Mouse (Mus musculus) thymus, adult 18-20 months (tissue): ENCODE results near the gene Cyth1.

Experiments
- DNase-seq, 2 experiments: peaks; one replicate each; pipeline ENCODE4 v3.0.0; 2022; ENCODE audit warnings: mixed read lengths in 2 of 2

Gene Cyth1

DNA sequence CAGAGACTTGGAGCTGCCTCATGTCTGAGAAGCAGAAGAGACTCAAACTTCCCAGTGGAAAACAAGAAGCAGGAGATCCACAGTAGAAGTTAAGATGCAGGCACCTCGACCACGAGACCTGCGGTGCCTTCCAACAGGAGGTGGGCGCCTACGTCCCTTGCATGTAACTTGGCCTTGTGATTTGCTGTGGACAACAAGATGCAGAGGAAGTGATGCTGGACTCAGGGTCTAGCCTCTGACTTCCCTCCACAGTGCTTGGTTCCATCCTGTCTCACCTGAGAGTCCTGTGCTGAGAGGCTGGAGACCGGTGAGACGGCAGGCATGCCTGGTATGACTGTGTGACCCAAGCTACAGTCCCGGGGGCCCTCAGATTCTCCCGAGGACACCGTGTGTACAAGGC lies 101.9 kb downstream of the Cyth1 start:
- DNase-seq = peak in 1 of 2 experiments; percentile 24

DNA sequence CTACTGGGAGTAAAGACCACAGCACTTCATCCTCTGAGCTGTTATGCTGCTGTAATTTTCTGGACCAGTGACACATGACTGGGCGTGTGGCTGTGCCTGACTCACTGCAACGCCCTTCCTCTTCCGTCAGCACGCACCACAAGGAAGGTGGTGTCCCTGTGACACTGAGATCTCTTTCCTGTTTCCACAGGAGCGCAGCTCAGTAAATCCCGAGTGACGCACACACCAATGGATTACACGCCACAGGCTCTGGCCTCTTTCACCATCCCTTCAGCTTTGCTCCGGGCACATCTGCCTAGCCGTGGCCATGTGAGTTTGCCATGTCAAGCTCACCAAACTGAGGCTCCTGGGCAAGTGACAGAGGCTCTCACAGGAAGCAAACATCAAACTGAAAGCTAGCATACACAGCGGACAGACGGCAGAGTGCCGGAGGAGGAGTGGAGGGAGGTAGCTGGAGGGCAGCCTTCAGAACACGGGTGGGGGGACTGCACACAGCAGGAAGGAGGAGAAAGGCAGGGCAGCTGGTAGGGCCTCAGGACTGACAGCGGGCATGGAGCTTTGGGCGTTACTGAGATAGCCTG lies 102.5 kb downstream of the Cyth1 start:
- DNase-seq = peak; percentile 55 to 73

DNA sequence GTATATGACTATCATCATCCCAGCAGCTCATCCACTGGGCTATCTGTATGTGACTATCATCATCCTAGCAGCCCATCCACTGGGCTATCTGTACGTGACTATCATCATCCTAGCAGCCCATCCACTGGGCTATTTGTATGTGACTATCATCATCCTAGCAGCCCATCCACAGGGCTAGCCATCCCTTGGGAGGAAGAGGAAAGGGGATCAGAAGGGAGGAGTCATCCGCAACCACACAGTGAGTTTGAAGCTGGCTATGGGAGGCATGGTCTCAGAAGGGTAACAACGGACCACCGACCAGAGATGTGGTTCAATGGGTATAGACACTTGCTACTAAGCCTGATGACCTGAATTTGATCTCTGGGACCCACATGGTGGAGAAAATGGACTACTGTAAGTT lies 103.3 kb downstream of the Cyth1 start:
- no peak for DNase-seq

DNA sequence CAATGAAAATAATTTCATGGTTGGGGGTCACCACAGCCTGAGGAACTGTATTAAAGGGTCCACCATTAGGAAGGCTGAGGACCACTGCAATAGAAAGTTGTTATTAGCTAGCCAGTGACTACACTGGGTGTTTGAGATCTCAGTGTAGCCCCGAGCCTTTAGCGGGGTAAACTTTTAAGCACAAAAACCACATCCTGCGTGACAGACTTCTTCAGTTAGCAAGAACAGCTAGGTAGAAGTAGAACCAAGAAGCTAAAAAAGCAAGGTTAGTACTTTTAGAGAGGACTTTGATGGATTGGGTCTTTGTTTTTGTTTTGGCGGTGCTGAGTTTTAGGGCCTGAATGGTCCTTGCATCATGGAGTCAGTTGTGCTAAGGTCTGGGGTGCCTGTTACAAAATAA lies 104.7 kb downstream of the Cyth1 start:
- DNase-seq = no peak

DNA sequence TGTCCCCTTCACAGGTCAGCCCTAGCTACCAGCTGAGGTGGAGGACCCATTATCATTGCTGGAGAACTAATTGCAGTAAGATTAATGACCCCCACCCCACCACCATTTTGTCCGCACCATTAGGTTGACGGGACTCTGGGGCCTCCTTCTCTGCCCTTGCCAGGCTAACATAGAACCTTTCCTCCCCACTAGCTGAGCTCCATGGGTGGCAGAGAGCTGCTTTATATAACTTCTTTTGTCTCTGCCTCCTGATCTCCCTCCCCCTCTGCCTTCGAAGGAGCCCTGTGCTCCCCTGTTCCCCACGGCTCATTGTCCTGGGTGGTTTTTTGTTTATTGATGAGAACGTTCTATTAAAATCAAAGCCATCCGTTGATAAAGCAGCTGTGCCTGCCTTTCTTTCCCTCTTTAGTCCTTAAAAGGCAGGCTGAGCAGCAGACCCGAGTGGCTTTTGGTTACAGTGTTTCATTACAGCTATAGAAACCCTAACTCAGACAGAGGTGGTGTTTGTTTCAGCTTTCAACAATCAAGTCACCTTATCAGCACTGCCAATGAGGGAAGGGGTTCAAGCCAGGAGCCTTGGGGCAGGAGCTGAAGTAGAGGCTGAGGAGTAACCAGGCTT lies 105.7 kb downstream of the Cyth1 start:
- no peak for DNase-seq

DNA sequence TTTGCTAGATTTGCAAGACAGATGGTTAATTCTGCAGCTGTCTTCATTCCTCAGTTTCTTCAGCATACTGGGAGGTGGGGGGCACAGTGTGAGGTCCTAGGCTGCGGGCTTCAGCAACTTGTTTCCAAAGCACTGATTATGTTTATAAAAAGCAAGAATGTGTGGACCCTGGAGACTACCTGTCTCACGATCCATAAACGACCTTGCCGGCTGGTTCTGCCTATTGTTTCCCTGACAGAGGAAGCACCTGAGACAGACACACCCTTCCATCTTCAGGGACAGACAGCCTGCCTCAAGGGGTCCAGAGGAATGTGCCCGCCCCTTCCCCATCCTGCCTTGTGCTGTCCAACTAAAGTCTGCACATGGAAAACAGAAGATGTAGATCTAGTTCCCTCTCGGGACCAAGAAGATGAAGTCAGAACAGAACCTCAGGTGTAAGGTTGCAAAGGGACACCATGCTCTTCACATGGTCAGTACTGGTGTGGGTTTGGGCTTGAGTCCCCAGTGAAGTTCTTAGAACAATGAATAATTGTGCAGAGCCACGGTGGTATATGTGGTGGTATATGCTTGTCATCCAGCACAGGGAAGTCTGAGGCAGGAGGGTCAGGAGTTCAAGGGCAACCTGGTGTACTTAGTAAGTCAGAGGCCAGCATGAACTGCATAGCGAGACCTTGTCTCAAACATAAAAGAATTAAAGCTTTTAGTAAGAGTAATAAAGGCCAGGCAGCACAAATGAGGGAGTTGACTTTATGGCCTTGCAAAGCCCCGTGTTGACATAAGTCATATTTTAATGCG lies 107.4 kb downstream of the Cyth1 start:
- DNase-seq = no peak

DNA sequence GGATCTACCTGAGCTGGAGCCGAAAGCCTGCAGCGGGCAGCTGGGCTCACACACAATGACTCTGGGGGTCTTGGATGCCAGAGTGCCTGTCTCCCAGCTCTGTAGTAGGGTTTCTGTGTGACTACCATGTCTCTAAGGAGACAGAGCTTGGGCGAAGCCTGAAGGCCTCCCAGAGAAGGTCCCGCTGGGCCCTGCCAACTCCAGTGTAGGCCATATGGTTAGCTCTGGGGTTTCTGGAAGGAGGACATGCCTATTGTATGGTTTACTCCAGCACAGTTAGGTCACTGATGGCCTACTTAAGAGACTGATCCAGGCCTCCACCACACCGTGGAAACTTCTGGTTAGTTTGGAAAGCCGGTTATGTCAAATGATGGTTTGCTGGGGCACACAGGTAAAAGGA lies 110.0 kb downstream of the Cyth1 start:
- DNase-seq = no peak

DNA sequence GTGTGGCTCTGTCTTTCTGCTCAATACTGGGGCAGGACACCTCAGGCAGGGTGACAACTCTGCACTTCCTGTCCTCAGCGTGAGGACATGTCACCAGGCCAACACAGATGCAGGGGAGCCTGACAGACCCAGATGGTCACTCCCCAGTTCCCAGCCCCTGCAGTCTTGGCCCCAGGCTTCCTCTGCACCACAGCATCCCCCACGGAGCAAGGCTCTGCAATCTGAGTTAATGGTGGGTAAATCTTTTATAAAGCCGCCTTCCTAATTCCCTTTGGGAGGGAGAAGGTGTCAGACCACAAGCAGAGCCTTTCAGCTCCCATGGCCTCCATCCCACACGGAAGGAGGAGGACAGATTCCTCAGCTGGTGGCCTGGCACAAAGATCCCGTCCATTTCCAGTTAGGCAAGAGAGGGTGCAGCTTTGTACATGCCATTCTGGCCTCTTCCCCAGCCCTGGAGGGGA lies 112.2 kb downstream of the Cyth1 start:
- DNase-seq = no peak

DNA sequence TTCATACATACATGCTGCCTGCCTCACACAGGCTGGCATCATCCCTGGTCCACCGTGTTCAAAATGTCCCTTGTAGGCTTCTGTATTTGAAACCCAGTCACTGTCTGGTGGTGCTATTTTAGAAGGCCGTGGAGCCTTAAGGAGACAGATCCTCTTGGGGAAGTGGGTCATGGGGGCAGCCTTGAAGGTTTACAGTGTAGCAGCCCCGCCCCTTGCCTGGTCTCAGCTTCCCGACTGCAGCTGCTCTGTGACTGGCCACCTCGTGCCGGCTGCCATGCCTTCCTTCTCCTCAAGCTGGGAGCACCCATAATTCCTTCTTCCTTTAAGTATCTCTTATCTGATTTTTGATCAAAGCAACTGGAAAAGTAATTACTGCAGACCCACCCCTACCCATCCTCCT lies 113.1 kb downstream of the Cyth1 start:
- peak in 1 of 2 experiments; percentile 20 for DNase-seq

DNA sequence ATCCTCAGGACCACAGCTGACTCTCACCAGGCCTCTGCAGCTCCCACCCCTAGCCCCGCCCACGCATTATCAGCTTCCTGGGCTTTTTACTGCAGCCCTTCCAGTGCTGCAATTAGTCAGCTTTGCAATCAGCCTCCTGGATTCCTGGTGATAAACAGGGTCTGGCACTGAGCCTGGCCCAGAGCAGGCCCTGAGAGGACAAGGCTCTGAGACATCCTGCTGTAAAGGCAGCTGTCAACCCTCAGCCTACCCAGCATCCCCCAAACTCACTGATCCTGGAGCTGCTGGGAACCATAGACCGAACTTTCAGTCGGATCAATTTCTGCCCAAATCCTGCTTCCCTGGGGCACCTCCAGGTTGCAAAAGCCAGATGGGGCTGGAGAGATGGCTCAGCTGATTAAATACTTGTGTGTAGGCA lies 114.6 kb downstream of the Cyth1 start:
- no peak for DNase-seq

DNA sequence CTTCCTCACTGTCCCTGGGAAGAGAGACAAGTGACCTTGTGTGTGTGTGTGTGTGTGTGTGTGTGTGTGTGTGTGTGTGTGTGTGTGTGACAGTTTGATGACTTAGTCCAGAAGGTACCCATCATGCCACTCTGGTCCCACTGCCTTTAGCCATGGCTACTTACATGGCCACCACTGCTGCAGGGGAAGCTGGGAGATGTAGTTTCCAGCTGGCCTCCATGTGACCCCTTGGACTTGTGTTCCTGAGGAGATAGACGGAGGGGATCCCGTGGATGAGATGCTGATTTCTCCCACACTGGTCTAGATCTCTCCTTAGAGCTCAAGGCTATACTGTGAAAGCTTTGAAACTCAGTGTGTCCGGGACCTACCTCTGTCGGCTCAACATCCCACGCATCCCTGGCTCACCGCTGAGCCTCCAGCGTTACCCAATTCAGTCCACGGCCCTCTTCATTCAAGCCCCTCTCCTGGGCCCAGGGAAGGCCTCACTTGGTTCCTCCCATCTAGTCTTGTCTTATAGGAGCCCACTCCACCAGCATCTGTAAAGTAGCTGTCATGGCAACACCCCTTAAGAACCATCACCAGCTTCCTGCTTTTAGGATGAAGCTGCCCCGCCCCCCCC lies 115.2 kb downstream of the Cyth1 start:
- no peak for DNase-seq

DNA sequence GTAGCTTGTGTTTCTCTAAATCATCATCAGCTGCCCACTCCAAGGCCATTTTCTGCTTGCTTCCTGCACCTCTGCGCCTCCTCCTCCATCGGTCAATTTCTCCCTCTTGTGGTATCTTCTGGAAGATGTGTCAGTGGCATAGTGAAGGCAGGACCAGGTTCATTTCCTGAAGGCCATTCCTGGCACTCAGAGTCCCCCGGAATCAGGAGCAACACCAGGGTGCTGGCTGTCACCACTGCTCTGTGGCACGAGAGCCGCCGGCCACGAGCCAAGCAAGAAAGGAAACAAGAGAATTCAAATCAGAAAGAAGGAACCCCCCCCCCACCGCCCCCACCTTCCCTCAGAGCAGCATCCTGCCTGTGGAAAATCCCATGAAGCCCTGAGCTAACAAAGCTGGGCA lies 116.3 kb downstream of the Cyth1 start:
- no peak for DNase-seq

DNA sequence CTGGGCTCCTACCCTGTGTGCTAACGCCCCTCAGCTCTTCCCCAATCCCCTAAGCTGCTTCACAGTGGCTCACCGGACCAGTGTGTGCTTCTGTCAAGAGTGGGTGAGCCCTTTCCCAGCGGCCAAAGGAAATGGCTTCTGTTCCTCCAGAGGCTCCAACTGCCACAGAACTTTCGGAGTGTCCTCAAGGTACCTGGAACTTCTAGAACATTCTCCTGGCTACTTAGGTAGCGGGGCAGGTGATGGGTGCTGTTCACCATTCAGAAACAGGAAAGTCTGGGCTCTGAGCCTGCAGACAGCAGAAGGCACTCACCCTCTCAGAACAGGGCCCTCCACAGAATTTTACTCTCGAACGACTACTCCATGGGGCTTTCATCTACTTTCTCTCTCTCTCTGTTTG lies 117.9 kb downstream of the Cyth1 start, which contains the start of gene Dnah17:
TSS of gene Dnah17 (minus strand) at position 101 of the 400 bp plus-strand sequence.
- no peak for DNase-seq

DNA sequence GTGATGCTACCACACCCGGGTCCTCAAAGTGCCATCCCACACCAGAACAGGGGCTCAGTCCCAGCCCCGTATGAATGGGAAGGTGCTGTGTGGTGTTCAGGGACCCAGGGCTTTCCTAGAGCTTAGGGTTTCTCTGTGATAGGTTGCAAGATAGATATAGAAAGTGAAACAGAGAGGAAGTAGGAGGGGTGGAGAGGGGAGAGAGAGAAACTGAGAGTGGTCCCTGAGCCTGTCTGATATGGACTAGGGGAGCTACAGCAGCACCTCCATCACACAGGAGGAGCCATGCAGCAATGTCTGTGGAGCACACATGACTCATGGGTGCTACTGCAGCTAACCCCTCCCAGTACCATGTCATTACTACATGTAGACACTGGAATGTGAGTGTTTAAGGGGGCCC lies 118.6 kb downstream of the Cyth1 start:
- no peak for DNase-seq

DNA sequence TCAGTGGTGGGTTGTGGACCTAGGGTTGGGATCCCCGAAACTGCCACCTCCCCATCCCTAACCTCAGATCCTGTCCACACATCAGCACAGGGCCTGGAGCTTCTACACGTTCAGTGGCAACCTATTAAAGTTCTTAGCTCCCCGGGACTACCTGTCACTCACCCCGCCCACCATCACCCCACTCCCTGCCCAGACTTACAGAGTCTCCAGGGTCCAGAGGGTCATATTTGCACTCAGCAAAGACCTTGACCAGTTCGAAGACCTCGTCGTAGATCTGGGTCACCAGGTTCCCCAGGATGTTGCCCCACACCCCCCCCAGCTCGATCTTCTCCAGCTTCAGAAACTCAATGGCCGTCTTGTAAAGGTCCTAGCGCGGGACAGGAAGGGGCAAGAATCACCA lies 126.8 kb downstream of the Cyth1 start:
- DNase-seq = no peak

DNA sequence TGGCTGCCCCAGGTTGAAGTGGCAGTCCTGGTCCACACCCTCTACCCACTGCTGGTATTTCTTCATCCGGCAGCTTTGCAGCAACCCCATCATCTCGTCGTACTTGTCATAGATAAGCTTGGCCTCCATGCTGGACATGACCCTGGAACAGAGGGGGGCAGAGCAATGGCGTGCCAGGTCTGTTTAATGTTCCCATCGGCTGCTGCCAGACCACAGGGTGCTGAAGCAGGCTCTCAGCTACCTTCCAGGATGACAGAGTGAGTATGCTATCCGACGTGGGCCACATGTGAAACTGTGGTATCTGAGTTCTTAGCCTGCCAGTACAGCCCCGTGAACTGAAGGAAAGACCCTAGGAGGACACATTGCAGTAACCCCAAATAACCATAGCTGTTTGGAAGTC lies 129.6 kb downstream of the Cyth1 start:
- DNase-seq = no peak

DNA sequence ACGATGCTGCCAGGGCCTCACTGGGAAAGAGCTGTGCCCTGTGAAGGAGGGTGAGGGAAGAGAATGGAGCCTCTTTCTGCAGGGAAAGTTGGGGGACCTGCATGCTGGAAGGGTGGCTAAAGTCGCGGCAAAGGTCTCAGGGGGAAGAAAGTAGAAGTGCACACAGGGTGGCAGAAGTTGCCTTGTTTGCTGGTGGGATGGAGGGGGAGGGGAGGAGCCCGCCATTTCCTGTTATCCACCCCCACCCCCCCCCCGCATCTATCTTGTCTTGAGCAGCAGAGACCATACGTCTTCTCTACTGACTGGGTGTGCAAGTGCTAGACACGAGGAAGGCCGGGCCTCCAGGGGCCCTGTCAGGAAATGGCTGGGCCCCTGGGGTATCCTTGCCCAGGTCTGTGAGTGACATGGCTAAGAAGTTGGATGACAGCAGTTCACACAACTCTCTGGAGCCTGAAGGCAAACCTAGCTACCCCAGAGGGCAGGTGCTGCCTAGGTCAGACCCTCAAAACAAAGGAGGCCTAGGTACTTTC lies 133.7 kb downstream of the Cyth1 start:
- no peak for DNase-seq

DNA sequence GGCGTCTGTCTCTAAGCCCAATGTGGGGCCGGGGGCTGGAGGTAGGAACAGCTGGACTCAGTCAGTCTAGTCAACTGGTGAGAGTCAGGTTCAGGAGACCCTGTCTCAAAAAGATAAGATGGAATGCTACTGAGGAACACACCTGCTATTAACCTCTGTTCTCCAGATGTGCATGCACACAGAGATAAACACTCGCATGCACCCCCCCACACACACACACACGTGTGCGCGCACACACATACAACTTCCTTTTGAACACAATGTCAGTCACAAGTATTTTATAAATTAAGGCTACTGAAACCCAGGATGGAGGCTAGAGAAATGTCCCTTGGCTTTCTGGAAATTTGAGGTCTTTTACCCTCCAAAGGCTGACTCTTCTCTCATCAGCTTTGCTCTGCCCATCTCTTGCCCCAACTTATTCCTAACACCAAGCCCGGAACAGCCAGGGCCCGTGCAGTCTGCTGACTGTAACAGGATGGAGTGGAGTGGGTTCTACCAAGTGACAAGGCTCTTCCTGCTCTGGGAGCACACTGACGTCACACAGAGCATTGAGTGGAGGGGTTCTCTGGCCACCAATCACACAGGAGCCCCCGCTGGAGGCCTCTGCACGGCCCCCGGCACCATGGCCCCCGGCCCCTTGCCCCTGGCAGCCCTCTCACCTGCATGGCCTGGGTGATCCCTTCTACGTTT lies 134.7 kb downstream of the Cyth1 start:
- peak in 1 of 2 experiments; percentile 31 for DNase-seq

DNA sequence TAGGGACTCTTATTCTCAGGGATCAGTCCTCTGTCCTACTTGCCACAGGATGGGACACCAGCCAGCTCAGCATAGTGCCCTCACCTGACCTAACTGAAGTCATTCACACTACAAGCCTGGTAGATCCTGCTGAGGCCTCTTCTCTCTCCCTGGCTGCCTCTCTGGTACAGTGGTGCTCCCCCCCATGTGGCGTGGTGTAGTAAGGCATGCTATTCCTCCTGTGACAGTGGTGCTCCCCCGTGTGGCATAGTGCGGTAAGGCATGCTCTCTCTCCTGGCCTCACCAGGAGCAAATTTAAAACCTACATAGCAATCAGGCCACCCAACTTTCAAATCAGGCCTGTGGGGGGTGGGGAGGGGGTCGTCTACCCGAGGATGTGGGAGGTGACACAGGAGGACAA lies 144.4 kb downstream of the Cyth1 start:
- DNase-seq = peak; percentile 52 to 67

DNA sequence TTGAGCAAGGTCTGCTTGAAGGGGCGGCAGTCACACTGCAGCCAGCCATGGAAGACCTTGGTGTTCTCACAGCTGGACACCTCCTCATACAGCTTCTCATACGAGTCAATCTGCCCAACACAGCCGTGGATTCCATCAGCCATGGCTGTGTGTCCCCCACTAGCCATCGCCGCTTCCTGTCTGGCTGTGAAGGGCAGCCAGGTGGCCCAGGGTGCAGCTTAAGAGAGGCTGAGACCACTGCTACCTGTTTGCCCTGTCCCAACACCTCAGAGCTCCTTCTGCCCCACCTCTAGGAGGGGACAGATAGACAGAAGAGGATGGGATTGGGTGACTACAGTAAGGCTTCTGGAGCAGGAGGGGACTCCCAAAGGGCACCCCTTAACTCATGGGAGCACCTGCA lies 145.0 kb downstream of the Cyth1 start:
- no peak for DNase-seq

DNA sequence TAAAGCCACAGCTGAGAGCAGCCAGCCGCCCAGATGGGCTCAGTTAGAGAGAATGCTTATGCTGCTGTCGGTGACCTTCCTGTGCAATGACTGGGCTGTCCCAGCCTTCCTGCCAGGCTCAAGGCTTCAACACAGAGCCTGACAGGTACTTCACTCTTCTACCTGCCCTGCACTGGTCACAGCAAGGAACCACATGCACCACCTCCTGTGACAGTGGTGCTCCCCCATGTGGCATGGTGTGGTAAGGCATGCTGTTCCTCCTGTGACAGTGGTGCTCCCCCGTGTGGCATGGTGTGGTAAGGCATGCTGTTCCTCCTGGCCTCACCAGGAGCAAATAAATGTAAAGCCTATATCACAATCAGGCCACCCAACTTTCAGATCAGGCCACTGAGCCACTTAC lies 145.6 kb downstream of the Cyth1 start:
- DNase-seq = peak; percentile 70

DNA sequence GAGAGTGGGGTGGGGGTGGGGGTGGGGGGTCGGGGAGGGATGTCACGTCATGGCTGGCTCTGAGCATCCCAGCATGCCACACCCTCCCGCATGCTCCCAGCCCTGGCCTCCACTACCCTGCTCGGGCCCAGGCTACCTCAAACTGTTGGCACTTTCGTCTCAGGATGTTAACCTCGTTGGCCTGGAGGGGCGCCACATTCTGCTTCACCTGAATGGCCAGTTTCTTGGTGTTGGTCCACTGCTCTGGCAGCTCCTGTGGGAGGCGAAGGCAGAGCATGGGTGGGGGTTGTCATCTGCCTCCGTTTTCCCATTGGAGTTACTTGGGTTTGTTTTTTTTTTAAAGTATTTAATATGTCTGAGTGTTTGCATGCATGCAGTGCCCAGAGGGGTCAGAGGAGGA lies 147.3 kb downstream of the Cyth1 start:
- DNase-seq = no peak

DNA sequence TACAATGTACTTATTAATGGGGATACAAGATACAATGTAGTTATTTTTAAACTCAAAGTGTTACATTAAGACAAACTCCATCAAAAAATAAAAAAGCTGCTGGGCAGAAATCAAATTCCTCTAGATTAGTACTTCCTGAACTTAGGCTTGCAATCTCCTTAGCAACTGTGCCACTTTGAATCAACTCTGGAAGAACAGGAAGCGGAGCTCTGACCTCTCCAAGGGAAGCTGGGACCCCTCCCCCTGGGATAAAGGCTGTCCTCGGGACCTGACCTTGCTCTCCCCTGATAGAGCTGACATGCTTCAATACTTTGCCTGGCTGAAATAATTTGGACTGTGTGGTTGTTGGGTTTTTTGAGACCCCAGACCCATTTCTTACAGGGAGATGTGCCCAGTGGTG lies 151.7 kb downstream of the Cyth1 start:
- DNase-seq = no peak
